Mouse (Mus musculus) midbrain, embryonic 12.5 days (tissue): ENCODE measurements at regions not wholly inside any gene's neighbourhood (a gene's known extent, or its start where the extent isn't known, plus 50 kb on each side); places are given as distances from the start of the nearest gene placed in this dataset.

Source experiments
- ATAC-seq: fragments of 200-750 bp; cut with Nextera tagmentation; 2 replicates; pipeline ENCODE4 v1.8.0; 2017; ENCODE audit warnings: low read depth, moderate TSS enrichment, moderate library complexity; ENCODE audit not compliant: low FRiP score
- H3K27ac ChIP-seq: fragments of 300-500 bp; sonication (generic); replicated peaks from 2 replicates; pipeline ENCODE4 v1.5.1; 2016; ENCODE audit warnings: mild to moderate bottlenecking
- H3K27me3 ChIP-seq: fragments of 300-500 bp; sonication (generic); 2 replicates; pipeline ENCODE4 v1.6.1; 2016; ENCODE audit warnings: mild to moderate bottlenecking
- H3K36me3 ChIP-seq: fragments of 300-500 bp; sonication (generic); 2 replicates; pipeline ENCODE4 v1.6.1; 2016
- H3K4me1 ChIP-seq: fragments of 300-500 bp; sonication (generic); 2 replicates; pipeline ENCODE4 v1.6.1; 2016
- H3K4me2 ChIP-seq: fragments of 300-500 bp; sonication (generic); replicated peaks from 2 replicates; pipeline ENCODE4 v1.6.1; 2016; ENCODE audit warnings: mild to moderate bottlenecking, moderate library complexity
- H3K4me3 ChIP-seq: fragments of 300-500 bp; sonication (generic); 2 replicates; pipeline ENCODE4 v1.5.1; 2016; ENCODE audit warnings: mild to moderate bottlenecking
- H3K9ac ChIP-seq: fragments of 300-500 bp; sonication (generic); replicated peaks from 2 replicates; pipeline ENCODE4 v1.6.1; 2016; ENCODE audit warnings: mild to moderate bottlenecking, moderate library complexity
- H3K9me3 ChIP-seq: fragments of 300-500 bp; sonication (generic); 2 replicates; pipeline ENCODE4 v1.6.1; 2016; ENCODE audit warnings: mild to moderate bottlenecking
- WGBS: fragments of 180-500 bp; shearing (Covaris S2); methylation state at CpG from one replicate; pipeline ENCODE4 v1.1.7; 2016; 5-methylcytosine and 5-hydroxymethylcytosine counted together

GRCm38 (mm10) chr3:102310243-102310642, 105.8 kb upstream of the Vangl1 start:
- ATAC-seq, result no peak
- WGBS, result 84% methylated on average over 9 of the region's 9 CpGs

GRCm38 (mm10) chr3:102309756-102310155, 105.3 kb upstream of the Vangl1 start:
- H3K4me2 ChIP-seq, result no peak overlapping the region
- no peaks in the 10 kb centered on the region for H3K4me1 ChIP-seq
- no peak overlapping the region for H3K27ac ChIP-seq
- WGBS, result 31% methylated on average over 9 of the region's 9 CpGs
- peaks cover 12% of the 10 kb centered on the region; the same call in 1 of the 2 replicates for H3K27me3 ChIP-seq
- no peaks in the 10 kb centered on the region for H3K36me3 ChIP-seq
- H3K4me3 ChIP-seq, result no peak overlapping the region
- no peak for ATAC-seq
- H3K9me3 ChIP-seq, result no peaks in the 10 kb centered on the region
- H3K9ac ChIP-seq, result no peak overlapping the region

More at GRCm38 (mm10) chr3:102310243-102310642, 105.8 kb upstream of the Vangl1 start:
- Histone ChIP-seq H3K27me3 (peaks cover 12% of the 10 kb centered on the region; the same call in 1 of the 2 replicates), H3K4me2 (no peak overlapping the region), H3K4me3 (no peak overlapping the region), H3K27ac (no peak overlapping the region), H3K36me3 (no peaks in the 10 kb centered on the region), H3K9ac (no peak overlapping the region), H3K9me3 (no peaks in the 10 kb centered on the region), H3K4me1 (no peaks in the 10 kb centered on the region)

GRCm38 (mm10) chr3:102307656-102308055, 103.2 kb upstream of the Vangl1 start:
- no peak overlapping the region for H3K27ac ChIP-seq
- no peak for ATAC-seq
- 77% methylated on average over 1 of the region's 1 CpGs for WGBS
- H3K9me3 ChIP-seq, result no peaks in the 10 kb centered on the region
- H3K4me1 ChIP-seq, result no peaks in the 10 kb centered on the region
- peaks cover 12% of the 10 kb centered on the region; the same call in 1 of the 2 replicates for H3K27me3 ChIP-seq
- no peak overlapping the region for H3K9ac ChIP-seq
- H3K36me3 ChIP-seq, result no peaks in the 10 kb centered on the region
- no peak overlapping the region for H3K4me3 ChIP-seq
- no peak overlapping the region for H3K4me2 ChIP-seq

GRCm38 (mm10) chr3:102292385-102292784, 87.9 kb upstream of the Vangl1 start:
- 87% methylated on average over 3 of the region's 3 CpGs for WGBS
- no peaks in the 10 kb centered on the region for H3K27me3 ChIP-seq
- H3K4me3 ChIP-seq, result no peak overlapping the region
- H3K9ac ChIP-seq, result no peak overlapping the region
- H3K4me2 ChIP-seq, result no peak overlapping the region
- H3K27ac ChIP-seq, result no peak overlapping the region
- no peaks in the 10 kb centered on the region for H3K4me1 ChIP-seq
- H3K9me3 ChIP-seq, result no peaks in the 10 kb centered on the region
- no peaks in the 10 kb centered on the region for H3K36me3 ChIP-seq
- ATAC-seq, result no peak

- no peaks in the 10 kb centered on the region for H3K27me3 ChIP-seq
- H3K27ac ChIP-seq, result no peak overlapping the region
- H3K4me2 ChIP-seq, result no peak overlapping the region
- no peak for ATAC-seq
- H3K9ac ChIP-seq, result no peak overlapping the region
- no peak overlapping the region for H3K4me3 ChIP-seq
- H3K9me3 ChIP-seq, result no peaks in the 10 kb centered on the region
- no peaks in the 10 kb centered on the region for H3K4me1 ChIP-seq
- no peaks in the 10 kb centered on the region for H3K36me3 ChIP-seq
- WGBS, result 87% methylated on average over 4 of the region's 4 CpGs
Observed at GRCm38 (mm10) chr3:102281983-102282382, 77.5 kb upstream of the Vangl1 start.

- ATAC-seq, result no peak
Observed at GRCm38 (mm10) chr3:102276758-102277157, 72.3 kb upstream of the Vangl1 start.

GRCm38 (mm10) chr3:102276283-102276682, 71.8 kb upstream of the Vangl1 start:
- Histone ChIP-seq H3K9me3 (no peaks in the 10 kb centered on the region), H3K4me2 (no peak overlapping the region), H3K9ac (no peak overlapping the region), H3K27ac (no peak overlapping the region), H3K36me3 (no peaks in the 10 kb centered on the region), H3K27me3 (no peaks in the 10 kb centered on the region), H3K4me1 (no peaks in the 10 kb centered on the region), H3K4me3 (no peak overlapping the region)
- no peak for ATAC-seq
- WGBS, result 86% methylated on average over 2 of the region's 2 CpGs

More at GRCm38 (mm10) chr3:102276758-102277157, 72.3 kb upstream of the Vangl1 start:
- no peak overlapping the region for H3K4me2 ChIP-seq
- H3K36me3 ChIP-seq, result no peaks in the 10 kb centered on the region
- H3K9ac ChIP-seq, result no peak overlapping the region
- H3K4me3 ChIP-seq, result no peak overlapping the region
- no peaks in the 10 kb centered on the region for H3K4me1 ChIP-seq
- H3K9me3 ChIP-seq, result no peaks in the 10 kb centered on the region
- 81% methylated on average over 2 of the region's 2 CpGs for WGBS
- H3K27ac ChIP-seq, result no peak overlapping the region
- H3K27me3 ChIP-seq, result no peaks in the 10 kb centered on the region

- Histone ChIP-seq H3K27ac (no peak overlapping the region), H3K36me3 (no peaks in the 10 kb centered on the region), H3K4me2 (no peak overlapping the region), H3K4me3 (no peak overlapping the region), H3K27me3 (no peaks in the 10 kb centered on the region), H3K9me3 (no peaks in the 10 kb centered on the region), H3K9ac (no peak overlapping the region), H3K4me1 (no peaks in the 10 kb centered on the region)
- no peak for ATAC-seq
- 88% methylated on average over 7 of the region's 7 CpGs for WGBS
Observed at GRCm38 (mm10) chr3:102275256-102276022, 70.9 kb upstream of the Vangl1 start.

- no peak overlapping the region for H3K4me3 ChIP-seq
- H3K36me3 ChIP-seq, result no peaks in the 10 kb centered on the region
- no peaks in the 10 kb centered on the region for H3K4me1 ChIP-seq
- 91% methylated on average over 6 of the region's 6 CpGs for WGBS
- no peaks in the 10 kb centered on the region for H3K27me3 ChIP-seq
- H3K27ac ChIP-seq, result no peak overlapping the region
- no peak overlapping the region for H3K9ac ChIP-seq
- no peaks in the 10 kb centered on the region for H3K9me3 ChIP-seq
- H3K4me2 ChIP-seq, result no peak overlapping the region
- ATAC-seq, result no peak
Observed at GRCm38 (mm10) chr3:102270779-102271178, 66.3 kb upstream of the Vangl1 start.

- no peaks in the 10 kb centered on the region for H3K27me3 ChIP-seq
- H3K4me3 ChIP-seq, result no peak overlapping the region
- H3K27ac ChIP-seq, result no peak overlapping the region
- ATAC-seq, result no peak
- H3K4me1 ChIP-seq, result no peaks in the 10 kb centered on the region
- no peaks in the 10 kb centered on the region for H3K9me3 ChIP-seq
- no peak overlapping the region for H3K9ac ChIP-seq
- no peak overlapping the region for H3K4me2 ChIP-seq
- 69% methylated on average over 6 of the region's 6 CpGs for WGBS
- H3K36me3 ChIP-seq, result no peaks in the 10 kb centered on the region
Observed at GRCm38 (mm10) chr3:102270257-102270656, 65.8 kb upstream of the Vangl1 start.

- Histone ChIP-seq H3K27me3 (no peaks in the 10 kb centered on the region), H3K4me1 (no peaks in the 10 kb centered on the region), H3K9ac (no peak overlapping the region), H3K36me3 (no peaks in the 10 kb centered on the region), H3K4me3 (no peak overlapping the region), H3K9me3 (no peaks in the 10 kb centered on the region), H3K4me2 (no peak overlapping the region), H3K27ac (no peak overlapping the region)
- 85% methylated on average over 9 of the region's 9 CpGs for WGBS
- ATAC-seq, result no peak
Observed at GRCm38 (mm10) chr3:102266136-102266535, 61.6 kb upstream of the Vangl1 start.

GRCm38 (mm10) chr3:102265146-102265545, 60.7 kb upstream of the Vangl1 start:
- 79% methylated on average over 7 of the region's 7 CpGs for WGBS
- Histone ChIP-seq H3K4me3 (no peak overlapping the region), H3K27me3 (no peaks in the 10 kb centered on the region), H3K36me3 (no peaks in the 10 kb centered on the region), H3K9me3 (no peaks in the 10 kb centered on the region), H3K27ac (no peak overlapping the region), H3K4me2 (no peak overlapping the region), H3K9ac (no peak overlapping the region), H3K4me1 (no peaks in the 10 kb centered on the region)
- no peak for ATAC-seq

- 82% methylated on average over 9 of the region's 9 CpGs for WGBS
- no peaks in the 10 kb centered on the region for H3K36me3 ChIP-seq
- no peak overlapping the region for H3K27ac ChIP-seq
- no peaks in the 10 kb centered on the region for H3K4me1 ChIP-seq
- H3K27me3 ChIP-seq, result no peaks in the 10 kb centered on the region
- H3K4me3 ChIP-seq, result no peak overlapping the region
- H3K4me2 ChIP-seq, result no peak overlapping the region
- no peak overlapping the region for H3K9ac ChIP-seq
- H3K9me3 ChIP-seq, result no peaks in the 10 kb centered on the region
- no peak for ATAC-seq
Observed at GRCm38 (mm10) chr3:102263326-102263725, 58.8 kb upstream of the Vangl1 start.
